Mouse (Mus musculus): ENCODE results near the gene Nudc. TPM values are rescaled to one million over a fixed set of nuclear protein-coding genes. Genes with fewer than 3 reads are reported as not detected.

Gene Nudc
- polyA plus RNA-seq, 1 experiment = 130 TPM

- H3K27me3 ChIP-seq (ENCODE audit: control insufficient read depth, insufficient read depth, insufficient read length) = no peaks in the 10 kb centered on the region
- H3K4me2 ChIP-seq (ENCODE audit: low read depth) = peak overlapping the region; percentile 18
- H3K79me2 ChIP-seq (ENCODE audit: control insufficient read depth, insufficient read depth) = no peaks in the 10 kb centered on the region
- H3K4me3 ChIP-seq = no peak overlapping the region
- no peak for TF ChIP-seq MAX (IDR thresholded peaks at IDR 0.05; ENCODE audit: low read depth)
- no peak for TF ChIP-seq POLR2AphosphoS2 (IDR thresholded peaks at IDR 0.05; ENCODE audit: insufficient read length, low read depth)
- no peak for TF ChIP-seq MYOG (IDR thresholded peaks at IDR 0.05; ENCODE audit: control insufficient read depth in 1 of 3, insufficient read depth in 1 of 3, insufficient read length in 2 of 3, low read depth in 2 of 3)
- no peak for TF ChIP-seq POLR2A (IDR thresholded peaks at IDR 0.05; ENCODE audit: insufficient read length, low read depth)
- no peak for TF ChIP-seq TCF3 (IDR thresholded peaks at IDR 0.05; ENCODE audit: insufficient read length, low read depth)
- TF ChIP-seq USF1 (IDR thresholded peaks at IDR 0.05; ENCODE audit: low read depth) = no peak
- no peak for TF ChIP-seq REST (IDR thresholded peaks at IDR 0.05; ENCODE audit: insufficient read depth, insufficient read length)
- no peak for TF ChIP-seq TCF12 (IDR thresholded peaks at IDR 0.05; ENCODE audit: insufficient read depth, poor library complexity, severe bottlenecking)
- no peak for TF ChIP-seq MYOD1 (IDR thresholded peaks at IDR 0.05; ENCODE audit: control insufficient read depth in 1 of 3, insufficient read length in 2 of 3, low read depth in 2 of 3)
- TF ChIP-seq E2F4 (IDR thresholded peaks at IDR 0.05; ENCODE audit: insufficient read depth) = no peak
- TF ChIP-seq SRF (IDR thresholded peaks at IDR 0.05; ENCODE audit: control insufficient read depth, insufficient read length, low read depth) = no peak
- no peak overlapping the region for H3ac ChIP-seq (ENCODE audit: control insufficient read depth, insufficient read length)
- H3K36me3 ChIP-seq (ENCODE audit: control insufficient read depth, insufficient read depth) = no peaks in the 10 kb centered on the region
Measured at GRCm38 (mm10) chr4:133484266-133485025, 61.4 kb downstream of the Nudc start.

Other genes with a start within 250 kb of the Nudc start
- 53.1 TPM for gene Wdtc1, start 192.5 kb downstream of the Nudc start, polyA plus RNA-seq (2012; fragmentation: generic; extraction: Trizol)
- gene Slc9a1, start 176.3 kb downstream of the Nudc start, polyA plus RNA-seq (2012; fragmentation: generic; extraction: Trizol) = 23.3 TPM
- 3.3 TPM for gene Tent5b, start 65.9 kb downstream of the Nudc start, polyA plus RNA-seq (2012; fragmentation: generic; extraction: Trizol)
- 0.37 TPM for gene Trnp1, start 47.4 kb downstream of the Nudc start, polyA plus RNA-seq (2012; fragmentation: generic; extraction: Trizol)
- gene Kdf1, start 27.0 kb downstream of the Nudc start, polyA plus RNA-seq (2012; fragmentation: generic; extraction: Trizol) = 0.01 TPM
- gene Nr0b2, start 7.4 kb upstream of the Nudc start, polyA plus RNA-seq (2012; fragmentation: generic; extraction: Trizol) = not detected
- gene Gpatch3, start 28.7 kb upstream of the Nudc start, polyA plus RNA-seq (2012; fragmentation: generic; extraction: Trizol) = 4.1 TPM
- gene Gpn2, start 38.4 kb upstream of the Nudc start, polyA plus RNA-seq (2012; fragmentation: generic; extraction: Trizol) = 32.2 TPM
- gene Sfn, start 56.2 kb upstream of the Nudc start, polyA plus RNA-seq (2012; fragmentation: generic; extraction: Trizol) = 0.56 TPM
- gene Zdhhc18, start 104.2 kb upstream of the Nudc start, polyA plus RNA-seq (2012; fragmentation: generic; extraction: Trizol) = 14.3 TPM
- gene Pigv, start 126.7 kb upstream of the Nudc start, polyA plus RNA-seq (2012; fragmentation: generic; extraction: Trizol) = 9.8 TPM
- 23.2 TPM for gene Arid1a, start 210.8 kb upstream of the Nudc start, polyA plus RNA-seq (2012; fragmentation: generic; extraction: Trizol)

All from myocyte (in vitro differentiated cells).